Mouse (Mus musculus) neural tube, embryonic 13.5 days (tissue): ENCODE results near the gene Rassf10. TPM values are rescaled to one million over a fixed set of nuclear protein-coding genes. Genes with fewer than 3 reads are reported as not detected.

Experiments
- ATAC-seq: fragments of 200-750 bp; cut with Nextera tagmentation; 2 replicates; pipeline ENCODE4 v1.8.0; 2017; ENCODE audit warnings: low read depth, mild to moderate bottlenecking, moderate TSS enrichment, moderate library complexity
- H3K27ac ChIP-seq: fragments of 300-500 bp; sonication (generic); replicated peaks from 2 replicates; pipeline ENCODE4 v1.5.1; 2015; ENCODE audit warnings: moderate library complexity, mild to moderate bottlenecking, inconsistent platforms
- H3K27me3 ChIP-seq: fragments of 300-500 bp; sonication (generic); 2 replicates; pipeline ENCODE4 v1.6.1; 2015; ENCODE audit warnings: mild to moderate bottlenecking, inconsistent platforms
- H3K36me3 ChIP-seq: fragments of 300-500 bp; sonication (generic); 2 replicates; pipeline ENCODE4 v1.6.1; 2015; ENCODE audit warnings: mild to moderate bottlenecking, inconsistent platforms
- H3K4me1 ChIP-seq: fragments of 300-500 bp; sonication (generic); replicated peaks from 2 replicates; pipeline ENCODE4 v1.6.1; 2015; ENCODE audit warnings: inconsistent platforms
- H3K4me2 ChIP-seq: fragments of 300-500 bp; sonication (generic); 2 replicates; pipeline ENCODE4 v1.6.1; 2015; ENCODE audit warnings: inconsistent platforms, mild to moderate bottlenecking, moderate library complexity
- H3K4me3 ChIP-seq: fragments of 300-500 bp; sonication (generic); 2 replicates; pipeline ENCODE4 v1.5.1; 2015; ENCODE audit warnings: mild to moderate bottlenecking, inconsistent platforms
- H3K9ac ChIP-seq: fragments of 300-500 bp; sonication (generic); 2 replicates; pipeline ENCODE4 v1.6.1; 2015; ENCODE audit warnings: moderate library complexity, mild to moderate bottlenecking, inconsistent platforms
- H3K9me3 ChIP-seq: fragments of 300-500 bp; sonication (generic); 2 replicates; pipeline ENCODE4 v1.6.1; 2016; ENCODE audit warnings: inconsistent platforms
- WGBS: fragments of 180-500 bp; shearing (Covaris S2); methylation state at CpG from one replicate; pipeline ENCODE4 v1.1.7; 2015; 5-methylcytosine and 5-hydroxymethylcytosine counted together
- polyA plus RNA-seq: library from polyadenylated mRNA; unstranded; fragments of >200 nt; fragmentation: Nextera tagmentation; extraction: Ambion mirVana; gene quantifications from 2 replicates; pipeline ENCODE4 v1.2.1, GENCODE M21; 2015

Gene Rassf10
- polyA plus RNA-seq, 1 experiment from 2014 or later: 6.0 TPM

- no peak for ATAC-seq
- Histone ChIP-seq H3K27me3 (no peaks in the 10 kb centered on the region), H3K4me2 (no peak overlapping the region), H3K9me3 (peaks cover 8% of the 10 kb centered on the region), H3K4me1 (no peaks in the 10 kb centered on the region), H3K36me3 (no peaks in the 10 kb centered on the region), H3K27ac (no peak overlapping the region), H3K4me3 (no peak overlapping the region), H3K9ac (no peak overlapping the region)
- 34% methylated on average over 3 of the region's 3 CpGs for WGBS
These were observed 13.0 kb downstream of the Rassf10 start for GRCm38 (mm10) chr7:112966786-112967185.

- Histone ChIP-seq H3K9ac (no peak overlapping the region), H3K27ac (no peak overlapping the region), H3K9me3 (no peaks in the 10 kb centered on the region), H3K4me2 (no peak overlapping the region), H3K4me1 (0 out of 2 replicates have a peak, but pooled peaks cover 5% of the 10 kb centered on the region), H3K4me3 (no peak overlapping the region), H3K27me3 (no peaks in the 10 kb centered on the region; the same call in 1 of the 2 replicates), H3K36me3 (no peaks in the 10 kb centered on the region)
- WGBS: 8% methylated on average over 5 of the region's 5 CpGs
- ATAC-seq: no peak
These were observed 29.6 kb downstream of the Rassf10 start for GRCm38 (mm10) chr7:112983316-112983715.

GRCm38 (mm10) chr7:112984704-112985577, 31.2 kb downstream of the Rassf10 start:
- Histone ChIP-seq H3K27me3 (no peaks in the 10 kb centered on the region; the same call in 1 of the 2 replicates), H3K4me1 (0 out of 2 replicates have a peak, but pooled peaks cover 5% of the 10 kb centered on the region), H3K9me3 (no peaks in the 10 kb centered on the region; the same call in 1 of the 2 replicates), H3K27ac (no peak overlapping the region), H3K9ac (no peak overlapping the region), H3K4me2 (no peak overlapping the region), H3K4me3 (no peak overlapping the region), H3K36me3 (no peaks in the 10 kb centered on the region)
- 75% methylated on average over 17 of the region's 17 CpGs for WGBS
- ATAC-seq: no peak

DNA sequence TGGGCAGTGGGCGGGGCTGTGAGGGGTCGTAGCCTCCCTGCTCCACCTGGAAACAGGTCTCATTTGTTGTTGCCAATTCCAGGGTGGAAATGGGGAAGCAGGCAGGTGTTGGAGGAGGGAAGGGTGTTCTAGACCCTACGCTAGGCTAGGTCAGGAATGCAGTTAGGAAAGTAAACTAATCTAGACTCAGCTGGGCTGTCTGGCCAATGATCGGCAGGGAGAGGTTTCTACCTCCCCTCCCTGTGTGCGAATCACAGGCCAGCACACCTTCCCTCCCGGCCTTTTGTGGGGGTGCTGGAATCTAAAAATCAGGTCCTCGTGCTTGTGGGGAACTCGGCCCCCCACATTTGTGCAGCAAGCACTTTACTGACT, 31.8 kb downstream of the Rassf10 start:
- Histone ChIP-seq H3K27ac (no peak overlapping the region), H3K4me2 (no peak overlapping the region), H3K4me1 (0 out of 2 replicates have a peak, but pooled peaks cover 5% of the 10 kb centered on the region), H3K9me3 (no peaks in the 10 kb centered on the region; the same call in 1 of the 2 replicates), H3K4me3 (no peak overlapping the region), H3K36me3 (no peaks in the 10 kb centered on the region), H3K27me3 (no peaks in the 10 kb centered on the region; the same call in 1 of the 2 replicates), H3K9ac (no peak overlapping the region)
- ATAC-seq: no peak
- WGBS: 76% methylated on average over 8 of the region's 8 CpGs

- H3K27me3 ChIP-seq: no peaks in the 10 kb centered on the region
- H3K4me3 ChIP-seq: no peak overlapping the region
- H3K9me3 ChIP-seq: no peaks in the 10 kb centered on the region; the same call in 1 of the 2 replicates
- H3K4me1 ChIP-seq: no peaks in the 10 kb centered on the region
- 93% methylated on average over 5 of the region's 5 CpGs for WGBS
- no peak overlapping the region for H3K27ac ChIP-seq
- H3K4me2 ChIP-seq: no peak overlapping the region
- H3K9ac ChIP-seq: no peak overlapping the region
- H3K36me3 ChIP-seq: no peaks in the 10 kb centered on the region
- no peak for ATAC-seq
These were observed 39.2 kb downstream of the Rassf10 start for GRCm38 (mm10) chr7:112992928-112993327.

GRCm38 (mm10) chr7:113003565-113004255, 49.9 kb downstream of the Rassf10 start:
- Histone ChIP-seq H3K4me2 (no peak overlapping the region), H3K9me3 (no peaks in the 10 kb centered on the region), H3K4me1 (no peaks in the 10 kb centered on the region), H3K27ac (no peak overlapping the region), H3K27me3 (no peaks in the 10 kb centered on the region), H3K36me3 (no peaks in the 10 kb centered on the region), H3K4me3 (no peak overlapping the region), H3K9ac (no peak overlapping the region)
- 89% methylated on average over 3 of the region's 3 CpGs for WGBS
- no peak for ATAC-seq

DNA sequence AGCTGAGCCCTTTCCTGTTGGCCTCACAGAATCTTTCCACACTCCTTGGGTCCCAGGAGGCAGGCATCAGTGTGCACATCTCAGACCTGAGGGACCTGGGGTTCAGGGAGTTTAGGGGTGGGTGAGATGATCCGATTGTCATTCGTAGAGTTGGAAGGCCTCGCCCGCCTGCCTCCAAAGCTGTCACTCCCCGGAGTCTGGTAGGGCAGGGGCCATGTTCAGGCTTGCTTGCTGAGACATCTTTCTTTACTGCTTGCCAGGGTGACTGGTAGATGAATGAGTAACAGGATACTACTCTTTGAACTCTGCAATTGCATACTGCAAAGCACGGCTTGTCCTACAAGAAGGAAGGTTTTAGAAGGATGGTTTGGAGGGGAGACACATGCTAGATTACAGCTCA, 52.0 kb downstream of the Rassf10 start:
- H3K4me1 ChIP-seq: no peaks in the 10 kb centered on the region
- WGBS: 92% methylated on average over 6 of the region's 6 CpGs
- no peak overlapping the region for H3K27ac ChIP-seq
- no peak overlapping the region for H3K9ac ChIP-seq
- H3K36me3 ChIP-seq: no peaks in the 10 kb centered on the region
- H3K4me2 ChIP-seq: no peak overlapping the region
- no peak overlapping the region for H3K4me3 ChIP-seq
- no peaks in the 10 kb centered on the region for H3K9me3 ChIP-seq
- no peaks in the 10 kb centered on the region for H3K27me3 ChIP-seq
- no peak for ATAC-seq
